Mouse (Mus musculus) heart, postnatal 0 days (tissue): ENCODE measurements around the gene Acsf2. TPM values are rescaled to one million over a fixed set of nuclear protein-coding genes. Genes with fewer than 3 reads are reported as not detected.

Experiments used
- ATAC-seq: fragments of 200-750 bp; cut with Nextera tagmentation; 2 replicates; pipeline ENCODE4 v1.8.0; 2017; ENCODE audit warnings: low read depth, moderate number of reproducible peaks, moderate library complexity; ENCODE audit not compliant: insufficient read depth
- DNase-seq: peaks from one replicate; pipeline ENCODE4 v3.0.0-alpha.2; 2016; ENCODE audit warnings: low spot score
- H3K27ac ChIP-seq: fragments of 300-500 bp; sonication (generic); 2 replicates; pipeline ENCODE4 v1.5.1; 2014; ENCODE audit warnings: low read depth, mild to moderate bottlenecking
- H3K27me3 ChIP-seq: fragments of 300-500 bp; sonication (generic); 2 replicates; pipeline ENCODE4 v1.6.1; 2014; ENCODE audit warnings: low read length, mixed read lengths; ENCODE audit not compliant: control insufficient read depth, insufficient read depth
- H3K36me3 ChIP-seq: fragments of 300-500 bp; sonication (generic); replicated peaks from 2 replicates; pipeline ENCODE4 v1.6.1; 2014; ENCODE audit warnings: low read length, mixed read lengths; ENCODE audit not compliant: control insufficient read depth, insufficient read depth
- H3K4me1 ChIP-seq: fragments of 300-500 bp; sonication (generic); 2 replicates; pipeline ENCODE4 v1.6.1; 2014; ENCODE audit warnings: antibody characterized with exemption; ENCODE audit not compliant: control insufficient read depth, insufficient read depth
- H3K4me2 ChIP-seq: fragments of 300-500 bp; sonication (generic); 2 replicates; pipeline ENCODE4 v1.6.1; 2014; ENCODE audit warnings: low read depth, mild to moderate bottlenecking, low read length, moderate library complexity
- H3K4me3 ChIP-seq: fragments of 300-500 bp; sonication (generic); 2 replicates; pipeline ENCODE4 v1.5.1; 2014; ENCODE audit warnings: low read depth, low read length
- H3K9ac ChIP-seq: fragments of 300-500 bp; sonication (generic); replicated peaks from 2 replicates; pipeline ENCODE4 v1.6.1; 2014; ENCODE audit warnings: low read depth, low read length, mixed read lengths
- H3K9me3 ChIP-seq: fragments of 300-500 bp; sonication (generic); replicated peaks from 2 replicates; pipeline ENCODE4 v1.6.1; 2016; ENCODE audit warnings: low read length; ENCODE audit not compliant: control insufficient read depth
- CTCF ChIP-seq: IDR thresholded peaks from 2 replicates; pipeline ENCODE4 v1.5.1; 2016; ENCODE audit warnings: antibody characterized with exemption, control low read depth, low read depth
- EP300 ChIP-seq: IDR thresholded peaks from 2 replicates; pipeline ENCODE4 v1.6.1; 2016; ENCODE audit warnings: antibody characterized with exemption, low read depth
- WGBS: fragments of 180-500 bp; shearing (Covaris S2); extraction: QIAGEN DNeasy Blood & Tissue Kit; methylation state at CpG from one replicate; pipeline ENCODE4 v1.1.7; 2014; 5-methylcytosine and 5-hydroxymethylcytosine counted together
- polyA plus RNA-seq: library from polyadenylated mRNA; unstranded; fragments of >200 nt; fragmentation: Nextera tagmentation; extraction: Ambion mirVana; gene quantifications from 2 replicates; pipeline ENCODE4 v1.2.1, GENCODE M21; 2015
- total RNA-seq: library from RNA; depleted of rRNA; stranded (reverse); fragments of >200 nt; gene quantifications from 2 replicates; pipeline ENCODE4 v1.2.3, GENCODE M21; 2014; ENCODE audit warnings: low replicate concordance

Gene Acsf2
- total and polyA plus RNA-seq, 2 experiments from 2014 or later, result 2.6 to 6.6 TPM

- 35% methylated on average over 5 of the region's 7 CpGs for WGBS
- H3K9me3 ChIP-seq, result no peaks in the 10 kb centered on the region
These were observed 27.1 kb downstream of the Acsf2 start for GRCm38 (mm10) chr11:94574560-94574959.

DNA sequence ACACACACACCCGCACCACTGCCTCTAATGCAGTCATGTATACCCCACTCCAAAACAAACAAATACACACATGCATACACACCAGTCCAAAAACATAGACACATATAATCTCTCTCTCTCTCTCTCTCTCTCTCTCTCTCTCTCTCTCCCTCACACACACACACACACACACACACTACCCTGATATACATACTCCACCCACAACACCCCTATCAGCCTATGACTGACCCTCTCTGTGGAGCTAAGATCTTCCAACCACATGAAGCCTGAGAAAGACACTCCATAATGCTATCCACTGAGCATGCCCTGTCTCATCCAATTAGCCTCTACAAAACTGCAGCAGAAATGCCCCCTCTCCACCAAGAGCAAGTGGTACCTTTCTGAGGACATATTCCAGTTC is 29.8 kb downstream of the Acsf2 start:
- ATAC-seq (no peak), DNase-seq (no peak)
- H3K27me3 ChIP-seq, result no peaks in the 10 kb centered on the region
- H3K4me2 ChIP-seq, result no peak overlapping the region
- no peaks in the 10 kb centered on the region; the same call in 1 of the 2 replicates for H3K36me3 ChIP-seq
- WGBS, result 92% methylated on average over 1 of the region's 1 CpGs
- H3K9me3 ChIP-seq, result no peaks in the 10 kb centered on the region
- no peak overlapping the region for H3K9ac ChIP-seq
- no peak overlapping the region for H3K27ac ChIP-seq
- no peaks in the 10 kb centered on the region for H3K4me1 ChIP-seq
- no peak overlapping the region for H3K4me3 ChIP-seq
- TF ChIP-seq EP300, result no peak
- no peak for TF ChIP-seq CTCF

More at GRCm38 (mm10) chr11:94574560-94574959, 27.1 kb downstream of the Acsf2 start:
- no peaks in the 10 kb centered on the region for H3K27me3 ChIP-seq
- H3K36me3 ChIP-seq, result no peaks in the 10 kb centered on the region; the same call in 1 of the 2 replicates
- no peak overlapping the region for H3K27ac ChIP-seq
- H3K4me1 ChIP-seq, result no peaks in the 10 kb centered on the region
- H3K9ac ChIP-seq, result no peak overlapping the region
- no peak overlapping the region for H3K4me2 ChIP-seq
- ATAC-seq (no peak), DNase-seq (no peak)
- H3K4me3 ChIP-seq, result no peak overlapping the region
- TF ChIP-seq EP300, result no peak
- TF ChIP-seq CTCF, result no peak

DNA sequence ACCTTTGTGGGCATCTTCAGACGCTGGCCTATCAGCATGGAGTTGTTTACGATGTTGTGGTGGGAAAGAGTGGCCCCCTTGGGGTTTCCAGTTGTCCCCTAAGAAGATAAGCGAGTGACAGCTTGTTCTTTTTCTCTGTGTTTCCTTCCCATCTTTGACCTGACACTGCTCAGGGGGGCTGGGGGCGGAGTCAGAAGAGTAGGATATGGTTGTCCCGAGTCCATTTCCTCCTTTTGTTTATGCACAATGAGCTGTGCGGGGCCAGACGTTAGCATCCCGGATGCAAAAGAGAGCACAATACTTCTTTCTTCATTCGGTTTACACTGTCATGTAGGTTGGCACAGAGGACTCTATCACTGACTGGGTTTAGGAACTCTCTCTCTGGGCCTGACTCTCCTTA is 31.1 kb downstream of the Acsf2 start:
- WGBS, result 57% methylated on average over 9 of the region's 9 CpGs
- Histone ChIP-seq H3K4me2 (no peak overlapping the region), H3K9me3 (no peaks in the 10 kb centered on the region), H3K36me3 (no peaks in the 10 kb centered on the region), H3K4me1 (no peaks in the 10 kb centered on the region), H3K4me3 (no peak overlapping the region), H3K27ac (peak overlapping the region; percentile 75), H3K27me3 (0 out of 2 replicates have a peak, but pooled peaks cover 3% of the 10 kb centered on the region), H3K9ac (no peak overlapping the region)
- DNase-seq (no peak), ATAC-seq (peak; percentile 72; the same call in 1 of the 2 replicates)
- TF ChIP-seq EP300, result peak; percentile 62; the same call in 1 of the 2 replicates
- no peak for TF ChIP-seq CTCF

DNA sequence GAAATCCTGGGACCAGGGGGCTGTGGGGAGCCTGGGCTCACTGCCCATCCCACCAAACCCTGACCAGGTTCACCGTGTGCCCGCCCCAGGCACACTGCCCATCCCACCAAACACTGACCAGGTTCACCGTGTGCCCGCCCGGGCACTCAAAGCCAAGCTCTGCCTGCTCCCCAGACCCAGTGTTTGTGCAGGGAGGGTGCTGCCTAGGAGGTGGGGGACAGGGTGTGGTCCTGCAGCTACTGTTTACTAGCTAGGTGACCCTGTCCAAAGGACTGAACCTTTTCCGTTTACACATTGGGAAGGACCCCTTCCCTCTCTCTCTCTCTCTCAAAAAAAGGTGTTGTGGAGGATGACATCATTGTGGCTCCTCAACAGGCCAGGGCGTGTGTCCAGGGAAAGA is 34.3 kb downstream of the Acsf2 start:
- Histone ChIP-seq H3K4me3 (no peak overlapping the region), H3K27ac (no peak overlapping the region), H3K4me1 (peaks cover 13% of the 10 kb centered on the region), H3K27me3 (0 out of 2 replicates have a peak, but pooled peaks cover 13% of the 10 kb centered on the region), H3K36me3 (no peaks in the 10 kb centered on the region), H3K9me3 (no peaks in the 10 kb centered on the region), H3K4me2 (no peak overlapping the region), H3K9ac (no peak overlapping the region)
- WGBS, result 81% methylated on average over 7 of the region's 7 CpGs
- no peak for ATAC-seq
- TF ChIP-seq EP300 (no peak), CTCF (no peak)
- no peak for DNase-seq

- Histone ChIP-seq H3K9ac (no peak overlapping the region), H3K4me2 (no peak overlapping the region), H3K4me1 (peaks cover 13% of the 10 kb centered on the region), H3K27me3 (0 out of 2 replicates have a peak, but pooled peaks cover 13% of the 10 kb centered on the region), H3K36me3 (no peaks in the 10 kb centered on the region), H3K4me3 (no peak overlapping the region), H3K27ac (no peak overlapping the region), H3K9me3 (no peaks in the 10 kb centered on the region)
- TF ChIP-seq CTCF (no peak), EP300 (no peak)
- ATAC-seq, result no peak
- DNase-seq, result no peak
- 55% methylated on average over 6 of the region's 6 CpGs for WGBS
These were observed 35.1 kb downstream of the Acsf2 start for GRCm38 (mm10) chr11:94566534-94566933.

- 22% methylated on average over 16 of the region's 16 CpGs for WGBS
- 0 out of 2 replicates have a peak, but pooled peaks cover 13% of the 10 kb centered on the region for H3K27me3 ChIP-seq
- H3K4me2 ChIP-seq, result peak overlapping the region; percentile 55
- TF ChIP-seq EP300 (no peak), CTCF (no peak)
- no peak overlapping the region for H3K27ac ChIP-seq
- DNase-seq (no peak), ATAC-seq (no peak)
- H3K36me3 ChIP-seq, result no peaks in the 10 kb centered on the region
- no peaks in the 10 kb centered on the region for H3K9me3 ChIP-seq
- peak overlapping the region; percentile 27; the same call in 1 of the 2 replicates for H3K9ac ChIP-seq
- peak overlapping the region; percentile 17; the same call in 1 of the 2 replicates for H3K4me3 ChIP-seq
- peaks cover 13% of the 10 kb centered on the region for H3K4me1 ChIP-seq
These were observed 36.6 kb downstream of the Acsf2 start for GRCm38 (mm10) chr11:94565151-94565479.
